30 mouse cellular contexts compared by ENCODE assay signal in the genomic region with DNA sequence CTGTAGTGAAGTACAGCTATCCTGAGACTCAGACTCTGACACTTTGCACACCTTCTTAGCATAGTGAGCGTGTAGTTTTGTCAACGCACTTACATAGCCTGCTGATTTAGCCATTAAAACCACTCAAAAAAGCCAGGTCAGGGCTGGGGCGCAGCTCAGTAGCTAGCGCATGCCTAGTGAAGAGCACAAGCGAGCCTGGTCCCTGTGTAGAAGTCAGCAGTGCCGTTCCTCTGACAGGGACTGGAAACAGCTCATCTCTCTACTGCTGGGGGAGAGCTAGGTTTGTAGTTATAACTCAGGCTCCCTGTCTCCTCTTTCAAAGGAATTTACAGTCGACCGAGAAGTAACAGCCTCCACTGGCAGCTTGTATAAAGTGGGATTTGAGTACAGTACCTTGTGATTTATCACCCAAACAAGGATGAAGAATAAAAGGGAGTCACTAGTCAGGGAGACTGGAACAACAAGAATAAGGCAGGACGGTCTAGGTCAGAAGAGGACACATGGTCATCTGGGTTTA. TPM values are rescaled to one million over a fixed set of nuclear protein-coding genes. Genes with fewer than 3 reads are reported as not detected.
"Had no signal": no experiment of that assay in that cellular context is flagged by ENCODE, and none has a peak within 500 bp of the region (broad histone marks: within the 10 kb centered on the region; RNA-seq: fewer than 3 reads in every experiment).

No protein-coding gene starts in this region.

- H3K4me1 ChIP-seq: lung, embryonic 15.5 days had no signal

- DNase-seq: kidney, adult 8-10 months; kidney, postnatal 25 days; layer of hippocampus, postnatal 36 days; lung, adult 18-20 months; lung, postnatal 10 days; lung, postnatal 36 days; right cerebral cortex, adult 18-20 months; right cerebral cortex, postnatal 14 days; right cerebral cortex, postnatal 4 days; thymus, adult 2 months; thymus, postnatal 14 days; thymus, postnatal 4 days had no signal

- ATAC-seq: intestine, embryonic 16.5 days; midbrain, embryonic 13.5 days had no signal

- H3K9ac ChIP-seq: liver, embryonic 14.5 days; lung, embryonic 15.5 days; midbrain, embryonic 13.5 days; neural tube, embryonic 12.5 days; neural tube, embryonic 15.5 days had no signal

- H3K4me2 ChIP-seq: lung, embryonic 15.5 days; midbrain, embryonic 13.5 days; neural tube, embryonic 12.5 days; neural tube, embryonic 15.5 days had no signal

- H3K27me3 ChIP-seq: neural tube, embryonic 12.5 days; neural tube, embryonic 15.5 days had no signal

- H3K4me3 ChIP-seq: left cerebral cortex, adult 2 months; lung, embryonic 15.5 days; megakaryocyte, embryonic 14.5 days; midbrain, embryonic 10.5 days; midbrain, embryonic 13.5 days; neural tube, embryonic 12.5 days; neural tube, embryonic 15.5 days had no signal

- H3K36me3 ChIP-seq: lung, embryonic 15.5 days; midbrain, embryonic 10.5 days; neural tube, embryonic 12.5 days; neural tube, embryonic 15.5 days had no signal

- H3K9me3 ChIP-seq: lung, embryonic 15.5 days; megakaryocyte, embryonic 14.5 days; midbrain, embryonic 10.5 days; midbrain, embryonic 13.5 days; neural tube, embryonic 12.5 days; neural tube, embryonic 15.5 days had no signal

- H3K27ac ChIP-seq: left cerebral cortex, adult 2 months; liver, embryonic 14.5 days; lung, embryonic 15.5 days; midbrain, embryonic 10.5 days; midbrain, embryonic 13.5 days; neural tube, embryonic 12.5 days; neural tube, embryonic 15.5 days; stomach, postnatal 0 days had no signal

RNA-seq across cellular contexts. Expression of gene Gm10188, which starts 5.2 kb away (rescaled TPM):
- total RNA-seq: layer of hippocampus, adult 8-10 months; layer of hippocampus, postnatal 10 days; layer of hippocampus, postnatal 36 days; left cerebral cortex, adult 2 months; left cerebral cortex, postnatal 10 days; left cerebral cortex, postnatal 36 days; liver, adult 2 months had no signal
- polyA plus RNA-seq: intestine, embryonic 16.5 days; limb, embryonic 11.5 days; limb, embryonic 14.5 days; liver, adult 2 months; liver, embryonic 14.5 days; lung, embryonic 15.5 days; stomach, embryonic 14.5 days; stomach, postnatal 0 days; thymus, adult 2 months had no signal

RNA-seq across cellular contexts. Expression of gene AC124108.1, which starts 43.6 kb away (rescaled TPM):
- total RNA-seq: liver, adult 2 months had no signal
- polyA plus RNA-seq: liver, adult 2 months; liver, embryonic 14.5 days; thymus, adult 2 months had no signal

RNA-seq across cellular contexts. Expression of gene Lemd1, which starts 43.6 kb away (rescaled TPM):
- total RNA-seq: liver, adult 2 months had no signal
- polyA plus RNA-seq: intestine, embryonic 16.5 days; liver, adult 2 months; liver, embryonic 14.5 days; thymus, adult 2 months had no signal
